Mouse (Mus musculus) adrenal gland, postnatal 25 days (tissue): Measurements from ENCODE around the gene Tmem41a. TPM values are rescaled to one million over a fixed set of nuclear protein-coding genes. Genes with fewer than 3 reads are reported as not detected.

ENCODE experiments used
- DNase-seq: peaks from one replicate; pipeline ENCODE4 v3.0.0; 2021; ENCODE audit warnings: mixed read lengths
- total RNA-seq: library from RNA; stranded (reverse); gene quantifications from 2 replicates; pipeline ENCODE4 v1.2.3, GENCODE M21; 2021

The Tmem41a gene
- total RNA-seq, 1 experiment from 2014 or later = 16.6 TPM

DNA sequence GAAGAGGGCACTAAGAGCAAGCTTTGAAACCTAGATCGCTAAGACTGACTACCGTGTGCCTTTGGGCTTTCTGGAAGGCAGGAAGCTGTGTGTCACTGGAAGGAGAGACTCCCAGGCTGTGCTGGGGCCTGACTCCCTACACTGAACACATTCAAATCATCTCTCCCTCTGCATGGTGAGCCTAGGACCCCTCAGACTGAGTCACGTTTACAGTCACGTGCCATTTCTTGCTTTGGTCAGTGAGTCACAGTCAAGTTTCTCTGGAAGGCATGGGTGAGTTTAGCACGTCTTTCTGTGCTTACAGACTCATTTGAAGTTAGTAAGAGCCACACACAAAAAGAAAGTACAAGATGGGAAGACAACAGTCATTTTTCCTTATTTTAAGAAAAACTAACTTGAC is 46.1 kb downstream of the Tmem41a start:
- no peak for DNase-seq

DNA sequence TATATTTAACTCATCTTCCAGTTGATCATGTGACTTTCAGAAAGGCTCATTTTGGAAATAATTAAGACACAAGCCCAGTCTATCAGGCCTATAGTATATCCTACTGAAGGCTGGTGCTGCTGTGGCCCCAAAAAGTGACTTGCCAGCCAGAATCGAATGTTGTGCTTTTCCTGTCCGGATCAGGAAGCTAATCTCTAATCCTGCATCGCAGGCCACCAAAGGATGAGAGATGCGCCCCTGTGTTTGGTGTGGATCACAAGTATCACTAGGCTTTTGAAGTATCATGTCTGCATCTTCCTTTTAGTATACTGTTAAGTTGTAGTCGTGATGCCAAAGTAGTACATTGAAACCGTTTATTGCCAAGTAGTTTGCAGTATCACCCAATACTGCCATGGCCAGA is 53.5 kb downstream of the Tmem41a start:
- DNase-seq = no peak

DNA sequence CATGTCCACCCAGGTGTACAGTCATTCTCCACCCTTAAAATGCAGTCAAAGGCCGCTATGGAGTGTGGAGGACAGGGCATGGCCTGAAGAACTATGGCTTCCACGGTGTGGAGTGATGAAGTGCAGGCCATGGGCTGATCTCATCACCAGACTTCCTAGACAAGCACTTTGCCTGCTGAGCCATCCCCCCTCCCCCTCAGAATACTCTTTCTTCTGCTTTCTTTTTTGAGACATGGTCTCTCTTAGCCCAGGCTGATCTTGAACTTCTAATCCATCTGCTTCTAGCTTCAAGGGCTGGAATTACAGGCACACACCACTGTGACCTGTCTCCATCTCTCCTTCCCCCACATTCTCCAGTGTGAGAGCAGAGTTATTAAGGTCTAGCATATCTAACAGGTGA is 59.8 kb downstream of the Tmem41a start:
- DNase-seq = no peak

Other genes starting within 250 kb of the Tmem41a start
- 29.8 and 38.0 TPM in 2 replicates for gene Ehhadh, start 159.7 kb downstream of the Tmem41a start, total RNA-seq
- 1.0 and 1.2 TPM in 2 replicates for gene Map3k13, start 153.2 kb downstream of the Tmem41a start, total RNA-seq
- 0.33 and 1.5 TPM in 2 replicates for gene Liph, start 48.1 kb upstream of the Tmem41a start, total RNA-seq
- gene Senp2, start 61.9 kb upstream of the Tmem41a start, total RNA-seq = 36.0 and 40.1 TPM in 2 replicates
- gene Igf2bp2, start 215.7 kb upstream of the Tmem41a start, total RNA-seq = 10.4 and 11.6 TPM in 2 replicates